13 mouse cellular contexts compared by ENCODE assay signal in the genomic region with DNA sequence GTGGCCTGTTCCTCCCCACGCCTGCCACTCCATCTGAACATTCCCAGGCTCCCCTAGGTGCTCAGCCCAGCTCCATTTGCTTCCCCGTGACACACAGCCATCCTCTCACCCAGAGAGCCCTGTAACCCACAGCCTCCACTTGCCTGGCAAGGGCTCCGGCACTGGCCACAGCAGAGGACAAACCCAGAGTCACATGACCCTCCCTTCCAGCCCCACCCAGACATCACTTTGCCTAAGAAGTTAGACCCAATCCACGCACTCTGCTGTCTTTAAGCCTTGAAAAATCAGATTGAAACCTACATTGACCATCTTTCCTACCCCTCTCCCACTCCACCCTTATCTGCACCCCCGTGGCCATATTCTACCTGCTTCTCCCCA.
DNase-seq lines count a peak whose midpoint lies in the region; ATAC-seq and TF ChIP-seq lines count a peak whose summit lies in the region.
"Had no signal": no experiment of that assay in that cellular context is flagged by ENCODE, and none has a peak within 500 bp of the region (broad histone marks: within the 10 kb centered on the region; RNA-seq: fewer than 3 reads in every experiment).

No protein-coding gene starts in this region.

- H3K9me3 ChIP-seq in heart, embryonic 13.5 days, result no peaks in the 10 kb centered on the region
- H3K9me3 ChIP-seq in heart, embryonic 11.5 days (replicated peaks; ENCODE audit: control insufficient read depth, low read length), result no peaks in the 10 kb centered on the region
- H3K9me3 ChIP-seq in lung, postnatal 0 days (ENCODE audit: low read length), result no peaks in the 10 kb centered on the region
- H3K9me3 ChIP-seq in kidney, embryonic 15.5 days (replicated peaks), result no peaks in the 10 kb centered on the region
- H3K9me3 ChIP-seq: forebrain, embryonic 10.5 days; midbrain, embryonic 12.5 days had no signal

- no peak overlapping the region for H3K9ac ChIP-seq in heart, embryonic 13.5 days
- no peak overlapping the region for H3K9ac ChIP-seq in heart, embryonic 11.5 days (ENCODE audit: low read depth, low read length)
- H3K9ac ChIP-seq in lung, postnatal 0 days (replicated peaks; ENCODE audit: low read depth), result peak overlapping the region; percentile 26
- H3K9ac ChIP-seq in kidney, embryonic 15.5 days, result no peak overlapping the region
- H3K9ac ChIP-seq: midbrain, embryonic 12.5 days had no signal

- H3K27me3 ChIP-seq in heart, embryonic 13.5 days (replicated peaks), result no peaks in the 10 kb centered on the region
- H3K27me3 ChIP-seq in heart, embryonic 11.5 days (ENCODE audit: control insufficient read depth, insufficient read depth, low read length), result no peaks in the 10 kb centered on the region
- H3K27me3 ChIP-seq in lung, postnatal 0 days (replicated peaks; ENCODE audit: insufficient read depth, low read length), result no peaks in the 10 kb centered on the region
- no peaks in the 10 kb centered on the region for H3K27me3 ChIP-seq in kidney, embryonic 15.5 days
- H3K27me3 ChIP-seq: midbrain, embryonic 12.5 days had no signal

- no peak for TF ChIP-seq EP300 in lung, postnatal 0 days (IDR thresholded peaks at IDR 0.05)

- peaks cover 57% of the 10 kb centered on the region for H3K4me1 ChIP-seq in heart, embryonic 13.5 days
- peaks cover 33% of the 10 kb centered on the region for H3K4me1 ChIP-seq in heart, embryonic 11.5 days (ENCODE audit: control insufficient read depth, insufficient read depth, low read length)
- peaks cover 36% of the 10 kb centered on the region for H3K4me1 ChIP-seq in lung, postnatal 0 days (ENCODE audit: insufficient read depth, low read depth, low read length)
- peaks cover 39% of the 10 kb centered on the region for H3K4me1 ChIP-seq in lung, adult 2 months (ENCODE audit: control insufficient read depth, insufficient read depth, low read length)
- H3K4me1 ChIP-seq in kidney, embryonic 15.5 days, result peaks cover 56% of the 10 kb centered on the region

- H3K27ac ChIP-seq in heart, embryonic 13.5 days (replicated peaks), result 0 out of 2 replicates have a peak overlapping the region, but pooled peaks have one; percentile 9
- no peak overlapping the region for H3K27ac ChIP-seq in heart, embryonic 11.5 days (ENCODE audit: low read depth, low read length)
- H3K27ac ChIP-seq in lung, postnatal 0 days (ENCODE audit: low read length), result peak overlapping the region; percentile 91
- H3K27ac ChIP-seq in kidney, embryonic 15.5 days, result peak overlapping the region; percentile 81
- H3K27ac ChIP-seq: forebrain, embryonic 10.5 days; macrophage; midbrain, embryonic 12.5 days had no signal

- H3K36me3 ChIP-seq in heart, embryonic 13.5 days, result peaks cover 97% of the 10 kb centered on the region
- H3K36me3 ChIP-seq in heart, embryonic 11.5 days (ENCODE audit: control insufficient read depth, insufficient read depth, low read length), result peaks cover 19% of the 10 kb centered on the region
- peaks cover 25% of the 10 kb centered on the region for H3K36me3 ChIP-seq in lung, postnatal 0 days (ENCODE audit: insufficient read depth, low read length)
- H3K36me3 ChIP-seq in kidney, embryonic 15.5 days, result peaks cover 45% of the 10 kb centered on the region

- no peak overlapping the region for H3K4me2 ChIP-seq in heart, embryonic 13.5 days
- no peak overlapping the region for H3K4me2 ChIP-seq in heart, embryonic 11.5 days
- peak overlapping the region; percentile 19; the same call in 1 of the 2 replicates for H3K4me2 ChIP-seq in lung, postnatal 0 days (replicated peaks; ENCODE audit: low read depth, low read length)
- no peak overlapping the region for H3K4me2 ChIP-seq in kidney, embryonic 15.5 days
- H3K4me2 ChIP-seq: midbrain, embryonic 12.5 days had no signal

- no peak for ATAC-seq in heart, embryonic 13.5 days (ENCODE audit: extremely low read depth, insufficient number of reproducible peaks, low FRiP score, low TSS enrichment)
- ATAC-seq in heart, embryonic 11.5 days (replicated peaks; ENCODE audit: insufficient number of reproducible peaks, low FRiP score, low TSS enrichment), result no peak
- ATAC-seq in lung, postnatal 0 days, result no peak
- no peak for ATAC-seq in kidney, embryonic 15.5 days (replicated peaks; ENCODE audit: low FRiP score)

- no peak overlapping the region for H3K4me3 ChIP-seq in heart, embryonic 13.5 days
- no peak overlapping the region for H3K4me3 ChIP-seq in heart, embryonic 11.5 days (ENCODE audit: low read depth, low read length)
- no peak overlapping the region for H3K4me3 ChIP-seq in lung, postnatal 0 days (ENCODE audit: low read depth, low read length)
- H3K4me3 ChIP-seq in lung, adult 2 months (replicated peaks; ENCODE audit: extremely low read depth, low read depth, low read length), result no peak overlapping the region
- H3K4me3 ChIP-seq in kidney, embryonic 15.5 days (replicated peaks), result no peak overlapping the region
- H3K4me3 ChIP-seq: forebrain, embryonic 10.5 days; midbrain, embryonic 12.5 days had no signal

- TF ChIP-seq CTCF in lung, postnatal 0 days (IDR thresholded peaks at IDR 0.05), result no peak
- no peak for TF ChIP-seq CTCF in lung, adult 2 months (IDR thresholded peaks at IDR 0.05; ENCODE audit: insufficient read depth, low read length)

- WGBS in heart, embryonic 13.5 days, result 79% methylated on average over 5 of the region's 5 CpGs
- 78% methylated on average over 5 of the region's 5 CpGs for WGBS in heart, embryonic 11.5 days (ENCODE audit: insufficient replicate concordance)
- WGBS in lung, postnatal 0 days, result 65% methylated on average over 4 of the region's 5 CpGs
- 49% methylated on average over 5 of the region's 5 CpGs for WGBS in lung, adult 2 months
- 79% methylated on average over 5 of the region's 5 CpGs for WGBS in kidney, embryonic 15.5 days

- DNase-seq in lung, postnatal 0 days (ENCODE audit: low spot score), result peak; percentile 31
- no peak for DNase-seq in lung, adult 2 months
- DNase-seq in embryo, embryonic 9.5 days (ENCODE audit: extremely low spot score), result no peak
- DNase-seq in spleen, adult 12 weeks (ENCODE audit: low spot score), result no peak
- DNase-seq: cerebellum, adult 8-10 months; layer of hippocampus, adult 9-11 months; thymus, postnatal 4 days had no signal

- no peak for TF ChIP-seq POLR2A in lung, adult 2 months (IDR thresholded peaks at IDR 0.05; ENCODE audit: borderline replicate concordance, extremely low read depth, low read depth, low read length)
